In genomic region chr3:87885281-87886003, GRCm38 (mm10) we compare ENCODE assay signal across 8 mouse cellular contexts. TPM values are rescaled to one million over a fixed set of nuclear protein-coding genes. Genes with fewer than 3 reads are reported as not detected.
DNase-seq lines count a peak whose midpoint lies in the region; ATAC-seq lines count a peak whose summit lies in the region.

Prcc (minus strand) TSS chr3:87885608.

- peak within 1 kb of the TSS; percentile 95 for H3K4me3 ChIP-seq in hindbrain, embryonic 11.5 days (ENCODE audit: low read depth, low read length)

- peak within 1 kb of the TSS; percentile 76 for H3K27ac ChIP-seq in hindbrain, embryonic 11.5 days (ENCODE audit: low read depth, low read length)

- no peaks in the 10 kb centered on the region for H3K27me3 ChIP-seq in hindbrain, embryonic 11.5 days (ENCODE audit: control insufficient read depth, insufficient read depth, low read length)

- peak; percentile 98 for ATAC-seq in hindbrain, embryonic 11.5 days (ENCODE audit: low FRiP score)

- DNase-seq in Muller cell, postnatal 12 days (ENCODE audit: inconsistent ontology term) = peak; percentile 99
- peak; percentile 98 for DNase-seq in cerebellum, adult 9-11 months
- DNase-seq in frontal cortex, adult 2 months (ENCODE audit: extremely low spot score in 1 of 2, low spot score in 1 of 2) = peak; percentile 97 to 99
- DNase-seq in hindbrain, embryonic 11.5 days (ENCODE audit: low spot score) = peak; percentile 93
- peak; percentile 84 to 87 for DNase-seq in layer of hippocampus, postnatal 10 days (ENCODE audit: low spot score in 2 of 2)
- DNase-seq in lung, postnatal 10 days = peak; percentile 97
- DNase-seq in ovary, postnatal 36 days (ENCODE audit: low spot score) = peak; percentile 80
- peak; percentile 89 for DNase-seq in thymus, postnatal 25 days

- no peaks in the 10 kb centered on the region for H3K36me3 ChIP-seq in hindbrain, embryonic 11.5 days (ENCODE audit: control insufficient read depth, insufficient read depth, low read length)

- H3K4me1 ChIP-seq in hindbrain, embryonic 11.5 days (replicated peaks; ENCODE audit: control insufficient read depth, insufficient read depth, low read length) = peaks cover 6% of the 10 kb centered on the region

- no peaks in the 10 kb centered on the region for H3K9me3 ChIP-seq in hindbrain, embryonic 11.5 days (ENCODE audit: control insufficient read depth, low read length)

- under 1% methylated on average over 33 of the region's 33 CpGs for WGBS in hindbrain, embryonic 11.5 days

- H3K9ac ChIP-seq in hindbrain, embryonic 11.5 days (ENCODE audit: low read depth, low read length) = peak within 1 kb of the TSS; percentile 94

- peak within 1 kb of the TSS; percentile 92 for H3K4me2 ChIP-seq in hindbrain, embryonic 11.5 days (replicated peaks; ENCODE audit: low read depth, low read length)

RNA-seq across cellular contexts. Expression of gene Prcc, which starts in this region (rescaled TPM):
- polyA plus RNA-seq in frontal cortex, adult 2 months (2012; rRNA removed) = 38.8 and 40.2 TPM in 2 replicates
- 17.6 and 18.6 TPM in 2 replicates for polyA plus RNA-seq in hindbrain, embryonic 11.5 days (2014; fragmentation: Nextera tagmentation; extraction: Ambion mirVana)
- 10 to 100 TPM; 62.3 to 66.4 TPM for total RNA-seq in layer of hippocampus, postnatal 10 days (2021)

Comparison
In these comparisons a context has a peak if more than half of its experiments do, and no peak if none do; other contexts are left out.
1. Peak in every context shown above with its lines: DNase-seq, ATAC-seq, H3K4me3 ChIP-seq and H3K27ac ChIP-seq.